8 mouse cellular contexts compared by ENCODE assay signal in genomic region chr10:59970450-59971062, GRCm38 (mm10). TPM values are rescaled to one million over a fixed set of nuclear protein-coding genes. Genes with fewer than 3 reads are reported as not detected.
DNase-seq lines count a peak whose midpoint lies in the region; ATAC-seq and TF ChIP-seq lines count a peak whose summit lies in the region.

No protein-coding gene starts in this region.

- H3K9me3 ChIP-seq in forebrain, embryonic 12.5 days = no peaks in the 10 kb centered on the region
- H3K9me3 ChIP-seq in intestine, postnatal 0 days (ENCODE audit: control insufficient read depth) = no peaks in the 10 kb centered on the region
- no peaks in the 10 kb centered on the region for H3K9me3 ChIP-seq in neural tube, embryonic 13.5 days

- no peak for TF ChIP-seq CTCF in left cerebral cortex, adult 2 months (IDR thresholded peaks at IDR 0.05)
- no peak for TF ChIP-seq CTCF in intestine, postnatal 0 days (IDR thresholded peaks at IDR 0.05; ENCODE audit: low read depth)

- intact Hi-C loops in left cerebral cortex, adult 2 months (cut with DNase I) = no loop called here

- H3K27me3 ChIP-seq in forebrain, embryonic 12.5 days = 0 out of 2 replicates have a peak, but pooled peaks cover 2% of the 10 kb centered on the region
- H3K27me3 ChIP-seq in intestine, postnatal 0 days (replicated peaks; ENCODE audit: control insufficient read depth, insufficient read depth, low read length) = no peaks in the 10 kb centered on the region
- H3K27me3 ChIP-seq in neural tube, embryonic 13.5 days = no peaks in the 10 kb centered on the region

- peak overlapping the region; percentile 65 for H3K4me3 ChIP-seq in left cerebral cortex, adult 2 months
- peak overlapping the region; percentile 47 for H3K4me3 ChIP-seq in forebrain, embryonic 12.5 days (replicated peaks)
- H3K4me3 ChIP-seq in intestine, postnatal 0 days (ENCODE audit: low read depth, low read length) = peak overlapping the region; percentile 43; the same call in 1 of the 2 replicates
- H3K4me3 ChIP-seq in neural tube, embryonic 13.5 days = peak overlapping the region; percentile 57

- H3K9ac ChIP-seq in forebrain, embryonic 12.5 days = peak overlapping the region; percentile 63
- peak overlapping the region; percentile 80; the same call in 1 of the 2 replicates for H3K9ac ChIP-seq in intestine, postnatal 0 days (ENCODE audit: low read depth, low read length)
- H3K9ac ChIP-seq in neural tube, embryonic 13.5 days = peak overlapping the region; percentile 92

- whole genome bisulfite sequencing in forebrain, embryonic 12.5 days = 31% methylated on average over 6 of the region's 6 CpGs
- 28% methylated on average over 6 of the region's 6 CpGs for WGBS in intestine, postnatal 0 days
- 30% methylated on average over 6 of the region's 6 CpGs for WGBS in neural tube, embryonic 13.5 days

- DNase-seq in left cerebral cortex, adult 2 months (ENCODE audit: extremely low spot score in 1 of 2, low spot score in 2 of 2) = no peak
- no peak for DNase-seq in left cerebral cortex, adult 11 months (ENCODE audit: low spot score)
- DNase-seq in layer of hippocampus, postnatal 25 days (ENCODE audit: extremely low spot score in 1 of 2, low spot score in 1 of 2) = no peak
- no peak for DNase-seq in ovary, postnatal 10 days (ENCODE audit: low spot score)
- DNase-seq in right cerebral cortex, postnatal 25 days = no peak

- H3K27ac ChIP-seq in left cerebral cortex, adult 2 months = peak overlapping the region; percentile 99
- H3K27ac ChIP-seq in forebrain, embryonic 12.5 days = peak overlapping the region; percentile 87; the same call in 1 of the 2 replicates
- H3K27ac ChIP-seq in intestine, postnatal 0 days (ENCODE audit: low read depth, low read length) = peak overlapping the region; percentile 91
- peak overlapping the region; percentile 96 for H3K27ac ChIP-seq in neural tube, embryonic 13.5 days (replicated peaks)

- peak overlapping the region; percentile 69 for H3K4me2 ChIP-seq in forebrain, embryonic 12.5 days
- H3K4me2 ChIP-seq in intestine, postnatal 0 days (replicated peaks; ENCODE audit: low read depth) = peak overlapping the region; percentile 83
- H3K4me2 ChIP-seq in neural tube, embryonic 13.5 days = peak overlapping the region; percentile 74

- ATAC-seq in forebrain, embryonic 12.5 days (ENCODE audit: low FRiP score) = no peak
- no peak for ATAC-seq in intestine, postnatal 0 days
- no peak for ATAC-seq in neural tube, embryonic 13.5 days (ENCODE audit: low read depth)

- H3K36me3 ChIP-seq in forebrain, embryonic 12.5 days (replicated peaks) = no peaks in the 10 kb centered on the region
- no peaks in the 10 kb centered on the region for H3K36me3 ChIP-seq in intestine, postnatal 0 days (ENCODE audit: control insufficient read depth, insufficient read depth)
- no peaks in the 10 kb centered on the region for H3K36me3 ChIP-seq in neural tube, embryonic 13.5 days

- H3K4me1 ChIP-seq in forebrain, embryonic 12.5 days = peaks cover 39% of the 10 kb centered on the region
- H3K4me1 ChIP-seq in intestine, postnatal 0 days (replicated peaks; ENCODE audit: control insufficient read depth, insufficient read depth, low read length) = peaks cover 14% of the 10 kb centered on the region
- peaks cover 43% of the 10 kb centered on the region for H3K4me1 ChIP-seq in neural tube, embryonic 13.5 days (replicated peaks)

RNA-seq across cellular contexts. Expression of gene Ddit4, which starts 18.9 kb away (rescaled TPM):
- total RNA-seq in left cerebral cortex, adult 2 months (2021) = 10 to 100 TPM; 46.9 to 71.1 TPM
- polyA plus RNA-seq in forebrain, embryonic 12.5 days (2016; fragmentation: Nextera tagmentation; extraction: Ambion mirVana) = 58.9 and 61.6 TPM in 2 replicates
- polyA plus RNA-seq in intestine, postnatal 0 days (2015; fragmentation: Nextera tagmentation; extraction: Ambion mirVana) = 11.5 and 17.8 TPM in 2 replicates
- 72.8 and 78.2 TPM in 2 replicates for polyA plus RNA-seq in neural tube, embryonic 13.5 days (2015; fragmentation: Nextera tagmentation; extraction: Ambion mirVana)
- 10 to 100 TPM; 77.1 to 100.0 TPM for total RNA-seq in layer of hippocampus, postnatal 25 days (2021)

RNA-seq across cellular contexts. Expression of gene Ascc1, which starts 32.0 kb away (rescaled TPM):
- total RNA-seq in left cerebral cortex, adult 2 months (2021) = 10 to 100 TPM; 13.2 to 15.1 TPM
- polyA plus RNA-seq in forebrain, embryonic 12.5 days (2016; fragmentation: Nextera tagmentation; extraction: Ambion mirVana) = 38.5 and 38.6 TPM in 2 replicates
- polyA plus RNA-seq in intestine, postnatal 0 days (2015; fragmentation: Nextera tagmentation; extraction: Ambion mirVana) = 28.7 TPM in 2 replicates
- polyA plus RNA-seq in neural tube, embryonic 13.5 days (2015; fragmentation: Nextera tagmentation; extraction: Ambion mirVana) = 41.7 and 44.5 TPM in 2 replicates
- 10 to 100 TPM; 16.7 to 18.1 TPM for total RNA-seq in layer of hippocampus, postnatal 25 days (2021)

RNA-seq across cellular contexts. Expression of gene Anapc16, which starts 32.4 kb away (rescaled TPM):
- total RNA-seq in left cerebral cortex, adult 2 months (2021) = 10 to 100 TPM; 61.5 to 68.6 TPM
- polyA plus RNA-seq in forebrain, embryonic 12.5 days (2016; fragmentation: Nextera tagmentation; extraction: Ambion mirVana) = 100 and 106 TPM in 2 replicates
- polyA plus RNA-seq in intestine, postnatal 0 days (2015; fragmentation: Nextera tagmentation; extraction: Ambion mirVana) = 98.4 and 100 TPM in 2 replicates
- 98.1 and 118 TPM in 2 replicates for polyA plus RNA-seq in neural tube, embryonic 13.5 days (2015; fragmentation: Nextera tagmentation; extraction: Ambion mirVana)
- total RNA-seq in layer of hippocampus, postnatal 25 days (2021) = 10 to 100 TPM; 59.3 to 77.3 TPM
